ENCODE assay signal across 8 mouse cellular contexts in genomic region chr10:81627836-81628220, GRCm38 (mm10). TPM values are rescaled to one million over a fixed set of nuclear protein-coding genes. Genes with fewer than 3 reads are reported as not detected.
DNase-seq lines count a peak whose midpoint lies in the region; ATAC-seq and TF ChIP-seq lines count a peak whose summit lies in the region.

No protein-coding gene starts in this region.

- TF ChIP-seq CTCF in kidney, adult 2 months (conservative IDR thresholded peaks at IDR 0.05; ENCODE audit: insufficient read depth, insufficient read length, low read depth, low read length): no peak
- TF ChIP-seq CTCF in midbrain, postnatal 0 days (IDR thresholded peaks at IDR 0.05): no peak

- no peaks in the 10 kb centered on the region for H3K4me1 ChIP-seq in kidney, adult 2 months (ENCODE audit: control insufficient read depth, insufficient read depth, low read length)
- H3K4me1 ChIP-seq in heart, embryonic 11.5 days (ENCODE audit: control insufficient read depth, insufficient read depth, low read length): peaks cover 8% of the 10 kb centered on the region
- peaks cover 5% of the 10 kb centered on the region for H3K4me1 ChIP-seq in limb, embryonic 11.5 days (ENCODE audit: control insufficient read depth, insufficient read depth, low read length)
- peaks cover 6% of the 10 kb centered on the region; the same call in 1 of the 2 replicates for H3K4me1 ChIP-seq in midbrain, postnatal 0 days (ENCODE audit: insufficient read depth, low read length)

- H3K9ac ChIP-seq in heart, embryonic 11.5 days (ENCODE audit: low read depth, low read length): peak overlapping the region; percentile 86
- peak overlapping the region; percentile 85 for H3K9ac ChIP-seq in limb, embryonic 11.5 days (ENCODE audit: low read length)
- H3K9ac ChIP-seq in midbrain, postnatal 0 days (replicated peaks; ENCODE audit: low read length, poor library complexity, severe bottlenecking): 0 out of 2 replicates have a peak overlapping the region, but pooled peaks have one; percentile 26

- no peaks in the 10 kb centered on the region for H3K27me3 ChIP-seq in kidney, adult 2 months (replicated peaks; ENCODE audit: control insufficient read depth, insufficient read depth, low read length)
- H3K27me3 ChIP-seq in heart, embryonic 11.5 days (ENCODE audit: control insufficient read depth, insufficient read depth, low read length): no peaks in the 10 kb centered on the region
- no peaks in the 10 kb centered on the region for H3K27me3 ChIP-seq in limb, embryonic 11.5 days (ENCODE audit: control insufficient read depth, insufficient read depth, low read length)
- H3K27me3 ChIP-seq in midbrain, postnatal 0 days (ENCODE audit: insufficient read depth, low read length): no peaks in the 10 kb centered on the region

- peak overlapping the region; percentile 93 for H3K4me2 ChIP-seq in heart, embryonic 11.5 days
- peak overlapping the region; percentile 83 for H3K4me2 ChIP-seq in limb, embryonic 11.5 days (ENCODE audit: low read depth, severe bottlenecking)
- H3K4me2 ChIP-seq in midbrain, postnatal 0 days (ENCODE audit: low read depth, low read length, poor library complexity, severe bottlenecking): peak overlapping the region; percentile 85

- TF ChIP-seq POLR2A in kidney, adult 2 months (IDR thresholded peaks at IDR 0.05; ENCODE audit: low read depth, low read length): no peak

- DNase-seq in kidney, adult 2 months: no peak
- DNase-seq in kidney, postnatal 14 days: no peak
- DNase-seq in cerebellum, adult 18-20 months: peak; percentile 46 to 64
- no peak for DNase-seq in limb, embryonic 11.5 days (ENCODE audit: low spot score)
- no peak for DNase-seq in midbrain, postnatal 0 days (ENCODE audit: low spot score)
- no peak for DNase-seq in ovary, postnatal 36 days (ENCODE audit: low spot score)
- no peak for DNase-seq in left cerebral cortex, postnatal 25 days (ENCODE audit: low spot score in 2 of 2)

- WGBS in kidney, adult 2 months: 21% methylated on average over 7 of the region's 7 CpGs
- WGBS in heart, embryonic 11.5 days (ENCODE audit: insufficient replicate concordance): 52% methylated on average over 7 of the region's 7 CpGs
- 67% methylated on average over 7 of the region's 7 CpGs for WGBS in limb, embryonic 11.5 days
- 63% methylated on average over 7 of the region's 7 CpGs for WGBS in midbrain, postnatal 0 days

- H3K9me3 ChIP-seq in heart, embryonic 11.5 days (replicated peaks; ENCODE audit: control insufficient read depth, low read length): no peaks in the 10 kb centered on the region
- H3K9me3 ChIP-seq in limb, embryonic 11.5 days (ENCODE audit: control insufficient read depth, low read length): no peaks in the 10 kb centered on the region
- H3K9me3 ChIP-seq in midbrain, postnatal 0 days (ENCODE audit: low read length): no peaks in the 10 kb centered on the region

- no peaks in the 10 kb centered on the region for H3K36me3 ChIP-seq in kidney, adult 2 months (ENCODE audit: control insufficient read depth, insufficient read depth, low read length)
- H3K36me3 ChIP-seq in heart, embryonic 11.5 days (ENCODE audit: control insufficient read depth, insufficient read depth, low read length): 0 out of 2 replicates have a peak, but pooled peaks cover 6% of the 10 kb centered on the region
- H3K36me3 ChIP-seq in limb, embryonic 11.5 days (ENCODE audit: control insufficient read depth, insufficient read depth, low read length): peaks cover 4% of the 10 kb centered on the region; the same call in 1 of the 2 replicates
- peaks cover 12% of the 10 kb centered on the region for H3K36me3 ChIP-seq in midbrain, postnatal 0 days (ENCODE audit: insufficient read depth, low read length)

- peak overlapping the region; percentile 70 for H3K4me3 ChIP-seq in kidney, adult 2 months (ENCODE audit: insufficient read depth, low read depth, low read length)
- H3K4me3 ChIP-seq in heart, embryonic 11.5 days (ENCODE audit: low read depth, low read length): peak overlapping the region; percentile 74
- peak overlapping the region; percentile 71 for H3K4me3 ChIP-seq in limb, embryonic 11.5 days (ENCODE audit: low read depth, low read length)
- H3K4me3 ChIP-seq in midbrain, postnatal 0 days (ENCODE audit: low read depth, low read length): peak overlapping the region; percentile 72; the same call in 1 of the 2 replicates

- H3K27ac ChIP-seq in kidney, adult 2 months (ENCODE audit: insufficient read depth, low read depth, low read length): peak overlapping the region; percentile 32
- peak overlapping the region; percentile 91 for H3K27ac ChIP-seq in heart, embryonic 11.5 days (ENCODE audit: low read depth, low read length)
- peak overlapping the region; percentile 84 for H3K27ac ChIP-seq in limb, embryonic 11.5 days (replicated peaks; ENCODE audit: low read depth, low read length)
- peak overlapping the region; percentile 85 for H3K27ac ChIP-seq in midbrain, postnatal 0 days (ENCODE audit: low read depth, low read length)

- intact Hi-C loops in left cerebral cortex, postnatal 25 days (cut with DNase I): no loop called here

- 0 out of 2 replicates have a peak, but pooled peaks have one; percentile 11 for ATAC-seq in heart, embryonic 11.5 days (replicated peaks; ENCODE audit: insufficient number of reproducible peaks, low FRiP score, low TSS enrichment)
- no peak for ATAC-seq in limb, embryonic 11.5 days (ENCODE audit: insufficient number of reproducible peaks, low FRiP score, low TSS enrichment, low read depth)
- ATAC-seq in midbrain, postnatal 0 days (ENCODE audit: low FRiP score): 0 out of 2 replicates have a peak, but pooled peaks have one; percentile 4

RNA-seq across cellular contexts. Expression of gene Sirt6, which starts 0.2 kb away (rescaled TPM):
- polyA plus RNA-seq in kidney, adult 2 months (2012; rRNA removed): 16.3 and 19.7 TPM in 2 replicates
- 21.5 and 27.3 TPM in 2 replicates for polyA plus RNA-seq in heart, embryonic 11.5 days (2014; fragmentation: Nextera tagmentation; extraction: Ambion mirVana)
- polyA plus RNA-seq in limb, embryonic 11.5 days (2014; fragmentation: Nextera tagmentation; extraction: Ambion mirVana): 46.2 and 46.5 TPM in 2 replicates
- total RNA-seq in midbrain, postnatal 0 days (2014; rRNA removed): 25.0 and 33.8 TPM in 2 replicates
- 41.0 and 42.6 TPM in 2 replicates for polyA plus RNA-seq in midbrain, postnatal 0 days (2015; fragmentation: Nextera tagmentation; extraction: Ambion mirVana)
- 10 to 100 TPM; 22.1 to 25.3 TPM for total RNA-seq in left cerebral cortex, postnatal 25 days (2021)

RNA-seq across cellular contexts. Expression of gene Ankrd24, which starts 0.5 kb away (rescaled TPM):
- 67.1 and 81.0 TPM in 2 replicates for polyA plus RNA-seq in kidney, adult 2 months (2012; rRNA removed)
- 7.2 and 8.1 TPM in 2 replicates for polyA plus RNA-seq in heart, embryonic 11.5 days (2014; fragmentation: Nextera tagmentation; extraction: Ambion mirVana)
- 4.3 and 5.5 TPM in 2 replicates for polyA plus RNA-seq in limb, embryonic 11.5 days (2014; fragmentation: Nextera tagmentation; extraction: Ambion mirVana)
- 93.1 and 100 TPM in 2 replicates for total RNA-seq in midbrain, postnatal 0 days (2014; rRNA removed)
- 14.6 and 14.9 TPM in 2 replicates for polyA plus RNA-seq in midbrain, postnatal 0 days (2015; fragmentation: Nextera tagmentation; extraction: Ambion mirVana)
- total RNA-seq in left cerebral cortex, postnatal 25 days (2021): 10 to 100 TPM; 35.9 to 36.7 TPM

RNA-seq across cellular contexts. Expression of gene Gm10778, which starts 21.0 kb away (rescaled TPM):
- 0.45 and 0.56 TPM in 2 replicates for polyA plus RNA-seq in kidney, adult 2 months (2012; rRNA removed)
- 2.9 and 3.3 TPM in 2 replicates for polyA plus RNA-seq in heart, embryonic 11.5 days (2014; fragmentation: Nextera tagmentation; extraction: Ambion mirVana)
- 5.5 and 6.2 TPM in 2 replicates for polyA plus RNA-seq in limb, embryonic 11.5 days (2014; fragmentation: Nextera tagmentation; extraction: Ambion mirVana)
- 3.3 and 5.3 TPM in 2 replicates for total RNA-seq in midbrain, postnatal 0 days (2014; rRNA removed)
- polyA plus RNA-seq in midbrain, postnatal 0 days (2015; fragmentation: Nextera tagmentation; extraction: Ambion mirVana): 2.9 and 3.7 TPM in 2 replicates
- 1 to 10 TPM; 4.6 to 4.8 TPM for total RNA-seq in left cerebral cortex, postnatal 25 days (2021)

RNA-seq across cellular contexts. Expression of gene BC025920, which starts 21.8 kb away (rescaled TPM):
- polyA plus RNA-seq in kidney, adult 2 months (2012; rRNA removed): 1.0 and 1.1 TPM in 2 replicates
- polyA plus RNA-seq in heart, embryonic 11.5 days (2014; fragmentation: Nextera tagmentation; extraction: Ambion mirVana): 0.25 and 0.63 TPM in 2 replicates
- 0.63 and 1.5 TPM in 2 replicates for polyA plus RNA-seq in limb, embryonic 11.5 days (2014; fragmentation: Nextera tagmentation; extraction: Ambion mirVana)
- 1.2 and 2.6 TPM in 2 replicates for total RNA-seq in midbrain, postnatal 0 days (2014; rRNA removed)
- 0.80 and 1.6 TPM in 2 replicates for polyA plus RNA-seq in midbrain, postnatal 0 days (2015; fragmentation: Nextera tagmentation; extraction: Ambion mirVana)
- total RNA-seq in left cerebral cortex, postnatal 25 days (2021): 1 to 10 TPM; 3.1 to 3.8 TPM

RNA-seq across cellular contexts. Expression of gene Tle6, which starts 27.0 kb away (rescaled TPM):
- 3.9 and 4.3 TPM in 2 replicates for polyA plus RNA-seq in kidney, adult 2 months (2012; rRNA removed)
- 25.6 and 27.3 TPM in 2 replicates for polyA plus RNA-seq in heart, embryonic 11.5 days (2014; fragmentation: Nextera tagmentation; extraction: Ambion mirVana)
- polyA plus RNA-seq in limb, embryonic 11.5 days (2014; fragmentation: Nextera tagmentation; extraction: Ambion mirVana): 11.1 and 11.6 TPM in 2 replicates
- 8.4 and 13.3 TPM in 2 replicates for total RNA-seq in midbrain, postnatal 0 days (2014; rRNA removed)
- 4.7 and 7.5 TPM in 2 replicates for polyA plus RNA-seq in midbrain, postnatal 0 days (2015; fragmentation: Nextera tagmentation; extraction: Ambion mirVana)
- 1 to 10 TPM; 4.2 to 5.8 TPM for total RNA-seq in left cerebral cortex, postnatal 25 days (2021)

Comparison
In these comparisons a context has a peak if more than half of its experiments do, and no peak if none do; other contexts are left out.
1. DNase-seq: peak in cerebellum, adult 18-20 months (2 of 2); none in kidney, adult 2 months (single experiment), kidney, postnatal 14 days (single experiment), limb, embryonic 11.5 days (single experiment), midbrain, postnatal 0 days (single experiment), ovary, postnatal 36 days (single experiment) and left cerebral cortex, postnatal 25 days (0 of 2).
2. H3K27ac ChIP-seq: peak in every context shown above with its lines; median percentile 91 in heart, embryonic 11.5 days; 85 in midbrain, postnatal 0 days; 84 in limb, embryonic 11.5 days; 32 in kidney, adult 2 months.
3. H3K9ac ChIP-seq: peak in every context shown above with its lines; median percentile 86 in heart, embryonic 11.5 days; 85 in limb, embryonic 11.5 days; 26 in midbrain, postnatal 0 days.
4. Peak in every context shown above with its lines, with median percentiles within 50 percentile points of each other: H3K4me3 ChIP-seq and H3K4me2 ChIP-seq.